Mouse (Mus musculus) heart, postnatal 0 days (tissue): Measurements from ENCODE around the gene Ttc28. TPM values are rescaled to one million over a fixed set of nuclear protein-coding genes. Genes with fewer than 3 reads are reported as not detected.
A peak's percentile ranks its signal among the peaks of the same experiment; 100 is the strongest.

ENCODE experiments used
- ATAC-seq: fragments of 200-750 bp; cut with Nextera tagmentation; 2 replicates; pipeline ENCODE4 v1.8.0; 2017; ENCODE audit warnings: low read depth, moderate number of reproducible peaks, moderate library complexity; ENCODE audit not compliant: insufficient read depth
- DNase-seq: peaks from one replicate; pipeline ENCODE4 v3.0.0-alpha.2; 2016; ENCODE audit warnings: low spot score
- H3K27ac ChIP-seq: fragments of 300-500 bp; sonication (generic); 2 replicates; pipeline ENCODE4 v1.5.1; 2014; ENCODE audit warnings: low read depth, mild to moderate bottlenecking
- H3K27me3 ChIP-seq: fragments of 300-500 bp; sonication (generic); 2 replicates; pipeline ENCODE4 v1.6.1; 2014; ENCODE audit warnings: low read length, mixed read lengths; ENCODE audit not compliant: control insufficient read depth, insufficient read depth
- H3K36me3 ChIP-seq: fragments of 300-500 bp; sonication (generic); replicated peaks from 2 replicates; pipeline ENCODE4 v1.6.1; 2014; ENCODE audit warnings: low read length, mixed read lengths; ENCODE audit not compliant: control insufficient read depth, insufficient read depth
- H3K4me1 ChIP-seq: fragments of 300-500 bp; sonication (generic); 2 replicates; pipeline ENCODE4 v1.6.1; 2014; ENCODE audit warnings: antibody characterized with exemption; ENCODE audit not compliant: control insufficient read depth, insufficient read depth
- H3K4me2 ChIP-seq: fragments of 300-500 bp; sonication (generic); 2 replicates; pipeline ENCODE4 v1.6.1; 2014; ENCODE audit warnings: low read depth, mild to moderate bottlenecking, low read length, moderate library complexity
- H3K4me3 ChIP-seq: fragments of 300-500 bp; sonication (generic); 2 replicates; pipeline ENCODE4 v1.5.1; 2014; ENCODE audit warnings: low read depth, low read length
- H3K9ac ChIP-seq: fragments of 300-500 bp; sonication (generic); replicated peaks from 2 replicates; pipeline ENCODE4 v1.6.1; 2014; ENCODE audit warnings: low read depth, low read length, mixed read lengths
- H3K9me3 ChIP-seq: fragments of 300-500 bp; sonication (generic); replicated peaks from 2 replicates; pipeline ENCODE4 v1.6.1; 2016; ENCODE audit warnings: low read length; ENCODE audit not compliant: control insufficient read depth
- CTCF ChIP-seq: IDR thresholded peaks from 2 replicates; pipeline ENCODE4 v1.5.1; 2016; ENCODE audit warnings: antibody characterized with exemption, control low read depth, low read depth
- EP300 ChIP-seq: IDR thresholded peaks from 2 replicates; pipeline ENCODE4 v1.6.1; 2016; ENCODE audit warnings: antibody characterized with exemption, low read depth
- WGBS: fragments of 180-500 bp; shearing (Covaris S2); extraction: QIAGEN DNeasy Blood & Tissue Kit; methylation state at CpG from one replicate; pipeline ENCODE4 v1.1.7; 2014; 5-methylcytosine and 5-hydroxymethylcytosine counted together
- polyA plus RNA-seq: library from polyadenylated mRNA; unstranded; fragments of >200 nt; fragmentation: Nextera tagmentation; extraction: Ambion mirVana; gene quantifications from 2 replicates; pipeline ENCODE4 v1.2.1, GENCODE M21; 2015
- total RNA-seq: library from RNA; depleted of rRNA; stranded (reverse); fragments of >200 nt; gene quantifications from 2 replicates; pipeline ENCODE4 v1.2.3, GENCODE M21; 2014; ENCODE audit warnings: low replicate concordance

Gene Ttc28
- total and polyA plus RNA-seq, 2 experiments from 2014 or later, result 4.6 to 14.2 TPM

DNA sequence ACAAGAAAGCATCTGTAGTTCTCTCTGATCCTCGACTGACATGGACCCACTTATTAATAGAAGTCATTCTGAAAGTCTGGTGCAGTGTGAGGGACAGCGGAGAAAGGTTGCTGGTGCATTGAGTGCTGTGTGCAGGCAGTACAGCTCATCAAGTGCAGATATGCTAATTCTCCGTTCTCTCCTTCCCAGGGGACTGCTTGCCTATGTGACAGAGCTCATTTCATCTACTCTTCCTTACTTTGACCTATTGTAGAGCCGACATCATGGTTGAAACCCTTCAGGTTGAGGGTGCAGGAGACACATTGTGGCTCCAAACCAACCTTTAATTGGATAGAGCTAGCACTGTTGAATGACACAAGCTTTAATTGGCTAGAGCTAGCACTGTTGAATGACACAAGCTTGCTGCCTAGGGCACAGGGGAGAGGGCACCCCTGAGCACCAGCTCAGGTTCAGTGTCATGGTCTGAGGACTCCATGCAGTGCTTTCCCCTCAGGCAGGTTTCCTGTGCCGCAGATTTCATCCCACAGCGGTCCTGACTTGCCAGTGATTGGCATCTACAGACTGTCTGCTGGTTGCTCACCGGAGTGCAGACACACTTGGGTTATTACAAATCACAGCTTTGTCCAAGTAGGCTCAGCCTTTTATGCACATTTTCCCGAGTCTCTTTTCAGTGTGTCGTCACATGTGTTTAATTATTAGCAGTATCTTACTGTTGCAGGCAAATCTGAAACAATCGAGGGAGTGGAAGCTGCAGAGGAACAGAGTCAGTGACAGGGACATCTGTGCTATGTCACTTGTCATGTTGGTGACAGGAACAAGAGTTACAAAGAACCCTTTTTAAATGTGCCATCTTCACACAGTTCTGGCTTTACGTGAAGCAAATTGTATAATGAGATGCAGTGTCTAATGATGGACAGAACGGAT, 69.1 kb downstream of the Ttc28 start:
- Histone ChIP-seq H3K9ac (no peak overlapping the region), H3K4me1 (no peaks in the 10 kb centered on the region), H3K27ac (no peak overlapping the region), H3K27me3 (no peaks in the 10 kb centered on the region), H3K4me2 (no peak overlapping the region), H3K4me3 (no peak overlapping the region), H3K9me3 (no peaks in the 10 kb centered on the region), H3K36me3 (no peaks in the 10 kb centered on the region)
- no peak for TF ChIP-seq EP300
- TF ChIP-seq CTCF, result no peak
- ATAC-seq (no peak), DNase-seq (peak; percentile 20)
- 39% methylated on average over 12 of the region's 12 CpGs for WGBS

DNA sequence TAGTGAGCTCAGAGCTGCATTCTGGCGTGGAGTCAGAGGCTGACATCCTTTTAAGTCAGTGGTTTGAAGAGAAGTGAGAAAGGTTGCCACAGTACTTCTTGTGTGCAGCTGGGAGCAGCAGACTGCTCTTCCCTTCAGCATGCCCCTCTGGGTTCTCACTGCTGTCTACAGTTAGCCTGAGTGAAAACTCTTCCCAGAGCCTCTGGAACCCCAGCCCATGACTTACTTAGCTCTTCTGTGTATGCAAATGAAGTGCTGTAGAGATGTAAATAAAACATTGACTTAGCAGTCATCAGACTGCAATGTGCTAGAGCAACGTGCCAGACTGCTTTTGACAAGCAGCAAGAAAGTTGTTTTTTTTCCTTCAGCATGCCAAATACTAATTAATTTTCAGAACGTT, 70.2 kb downstream of the Ttc28 start:
- no peak overlapping the region for H3K9ac ChIP-seq

GRCm38 (mm10) chr5:110958196-110958595, 78.6 kb downstream of the Ttc28 start:
- no peak for ATAC-seq
- Histone ChIP-seq H3K27me3 (no peaks in the 10 kb centered on the region), H3K27ac (no peak overlapping the region), H3K4me1 (no peaks in the 10 kb centered on the region), H3K4me2 (no peak overlapping the region), H3K4me3 (no peak overlapping the region), H3K36me3 (no peaks in the 10 kb centered on the region), H3K9ac (no peak overlapping the region), H3K9me3 (no peaks in the 10 kb centered on the region)
- WGBS, result 75% methylated on average over 4 of the region's 4 CpGs
- no peak for DNase-seq
- TF ChIP-seq EP300, result no peak
- TF ChIP-seq CTCF, result no peak

More for the DNA sequence above, 70.2 kb downstream of the Ttc28 start:
- TF ChIP-seq EP300, result no peak
- no peak for TF ChIP-seq CTCF
- Histone ChIP-seq H3K4me1 (no peaks in the 10 kb centered on the region), H3K36me3 (no peaks in the 10 kb centered on the region), H3K27ac (no peak overlapping the region), H3K27me3 (no peaks in the 10 kb centered on the region), H3K4me3 (no peak overlapping the region), H3K4me2 (no peak overlapping the region), H3K9me3 (no peaks in the 10 kb centered on the region)
- ATAC-seq, result no peak
- no peak for DNase-seq
- WGBS, result 53% methylated on average over 3 of the region's 3 CpGs

DNA sequence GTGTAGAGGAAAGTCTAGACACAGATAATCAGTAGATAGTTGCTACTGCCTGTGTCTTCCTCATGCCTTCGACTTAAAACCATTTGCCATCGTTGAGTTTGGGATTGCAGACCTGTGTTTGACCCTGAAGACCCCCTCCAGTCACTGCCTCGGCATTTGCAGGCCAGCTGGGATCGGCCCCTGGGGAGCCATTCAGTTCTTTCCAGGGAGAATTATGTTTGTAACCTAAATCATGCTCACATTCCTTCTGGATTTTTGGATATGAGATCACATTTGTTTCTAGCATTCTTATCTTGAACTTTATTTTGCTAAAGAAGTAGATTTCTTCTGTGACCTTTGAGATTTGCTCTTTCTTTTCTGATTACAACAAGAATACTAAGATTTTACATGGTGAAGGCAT, 80.5 kb downstream of the Ttc28 start:
- 44% methylated on average over 4 of the region's 4 CpGs for WGBS
- H3K4me3 ChIP-seq, result no peak overlapping the region
- no peak overlapping the region for H3K4me2 ChIP-seq
- TF ChIP-seq EP300 (no peak), CTCF (no peak)
- DNase-seq (no peak), ATAC-seq (no peak)
- no peaks in the 10 kb centered on the region for H3K36me3 ChIP-seq
- no peaks in the 10 kb centered on the region for H3K4me1 ChIP-seq
- no peaks in the 10 kb centered on the region for H3K27me3 ChIP-seq
- no peak overlapping the region for H3K27ac ChIP-seq
- no peak overlapping the region for H3K9ac ChIP-seq
- no peaks in the 10 kb centered on the region for H3K9me3 ChIP-seq

- H3K4me3 ChIP-seq, result no peak overlapping the region
- DNase-seq (no peak), ATAC-seq (no peak)
- no peak overlapping the region for H3K9ac ChIP-seq
- H3K27me3 ChIP-seq, result no peaks in the 10 kb centered on the region
- no peaks in the 10 kb centered on the region for H3K9me3 ChIP-seq
- H3K27ac ChIP-seq, result no peak overlapping the region
- H3K36me3 ChIP-seq, result no peaks in the 10 kb centered on the region
- WGBS, result 71% methylated on average over 4 of the region's 4 CpGs
- TF ChIP-seq CTCF (no peak), EP300 (no peak)
- H3K4me2 ChIP-seq, result no peak overlapping the region
- no peaks in the 10 kb centered on the region for H3K4me1 ChIP-seq
Observed at GRCm38 (mm10) chr5:110960890-110961289, 81.3 kb downstream of the Ttc28 start.
